Mouse (Mus musculus): Measurements from ENCODE around the gene Arl3. TPM values are rescaled to one million over a fixed set of nuclear protein-coding genes. Genes with fewer than 3 reads are reported as not detected.
A peak's percentile ranks its signal among the peaks of the same experiment; 100 is the strongest.

Arl3 gene
- polyA plus RNA-seq, 1 experiment from 2014 or later, result 52.6 TPM

DNA sequence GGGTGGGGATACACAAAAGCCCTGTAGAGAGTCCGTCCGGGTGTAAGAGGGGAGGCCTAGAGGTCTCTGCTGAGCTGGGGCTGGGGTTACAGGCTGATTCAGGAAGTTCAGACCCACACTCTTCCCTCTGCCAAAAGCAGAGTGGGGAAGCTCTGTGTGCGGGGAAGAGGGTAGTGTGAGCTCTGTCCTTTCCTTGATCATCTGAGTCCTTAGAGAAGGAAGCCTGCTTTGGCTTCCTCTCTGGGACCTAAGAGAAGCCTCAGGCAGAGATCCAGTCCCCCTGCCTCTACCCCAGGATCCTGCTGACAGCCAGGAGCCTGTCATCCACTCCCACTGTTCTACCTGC is 66.7 kb downstream of the Arl3 start:
- no peaks in the 10 kb centered on the region for H3K27me3 ChIP-seq (replicated peaks; ENCODE audit: insufficient read depth, low read length)
- ATAC-seq (no peak), DNase-seq (ENCODE audit: low spot score) (no peak)
- peak overlapping the region; percentile 100 for H3K27ac ChIP-seq (ENCODE audit: low read length)
- H3K4me3 ChIP-seq (ENCODE audit: low read depth, low read length), result peak overlapping the region; percentile 93
- peak overlapping the region; percentile 66 for H3K4me2 ChIP-seq (replicated peaks; ENCODE audit: low read depth, low read length)
- H3K36me3 ChIP-seq (ENCODE audit: insufficient read depth, low read length), result peaks cover 7% of the 10 kb centered on the region; the same call in 1 of the 2 replicates
- 28% methylated on average over 3 of the region's 3 CpGs for WGBS
- H3K9me3 ChIP-seq (ENCODE audit: low read length), result no peaks in the 10 kb centered on the region
- peaks cover 48% of the 10 kb centered on the region for H3K4me1 ChIP-seq (ENCODE audit: insufficient read depth, low read depth, low read length)
- peak overlapping the region; percentile 29; the same call in 1 of the 2 replicates for H3K9ac ChIP-seq (replicated peaks; ENCODE audit: low read depth)
- TF ChIP-seq EP300 (IDR thresholded peaks at IDR 0.05) (no peak), CTCF (IDR thresholded peaks at IDR 0.05) (no peak)

DNA sequence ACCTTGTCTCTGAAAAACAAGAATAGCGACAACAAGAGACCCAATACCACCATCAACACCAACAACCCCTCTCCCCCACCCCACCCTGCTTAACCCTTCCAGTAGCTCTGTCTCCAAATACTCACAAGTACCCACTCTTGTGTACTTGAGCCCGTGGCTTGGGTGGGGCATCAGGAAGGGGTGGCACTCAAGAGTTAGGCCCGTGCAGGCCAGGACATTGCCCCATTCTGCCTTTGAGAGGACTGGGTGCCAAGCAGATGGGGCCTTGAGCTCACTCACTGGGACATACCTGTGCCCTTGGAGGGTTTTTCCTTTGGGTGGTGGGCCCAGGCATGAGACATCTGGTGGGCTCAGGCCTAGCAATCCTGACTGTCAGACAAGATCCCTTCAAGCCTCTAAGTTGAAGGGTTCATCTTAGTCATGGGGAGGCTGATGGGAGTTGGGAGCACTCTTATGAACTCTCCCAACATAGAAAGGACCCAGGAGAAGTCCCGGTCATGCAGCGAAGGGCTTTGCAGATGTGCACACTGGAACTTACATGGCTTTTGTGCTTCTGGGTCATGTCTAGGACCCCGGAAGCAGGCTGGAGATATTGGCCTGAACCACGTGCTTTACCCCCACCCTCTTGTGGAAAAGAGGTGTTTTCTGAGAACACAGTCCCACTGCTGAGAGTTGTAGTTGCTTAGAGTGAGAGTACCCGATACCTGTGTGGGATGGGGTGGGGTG is 67.2 kb downstream of the Arl3 start:
- Histone ChIP-seq H3K4me1 (ENCODE audit: insufficient read depth, low read depth, low read length) (peaks cover 44% of the 10 kb centered on the region), H3K4me2 (replicated peaks; ENCODE audit: low read depth, low read length) (peak overlapping the region; percentile 66), H3K4me3 (ENCODE audit: low read depth, low read length) (peak overlapping the region; percentile 93), H3K27ac (ENCODE audit: low read length) (peak overlapping the region; percentile 100), H3K9ac (replicated peaks; ENCODE audit: low read depth) (peak overlapping the region; percentile 29; the same call in 1 of the 2 replicates), H3K36me3 (ENCODE audit: insufficient read depth, low read length) (peaks cover 7% of the 10 kb centered on the region; the same call in 1 of the 2 replicates), H3K27me3 (replicated peaks; ENCODE audit: insufficient read depth, low read length) (no peaks in the 10 kb centered on the region), H3K9me3 (ENCODE audit: low read length) (no peaks in the 10 kb centered on the region)
- ATAC-seq (no peak), DNase-seq (ENCODE audit: low spot score) (peak; percentile 69)
- WGBS, result 43% methylated on average over 8 of the region's 8 CpGs
- peak; percentile 39; the same call in 1 of the 2 replicates for TF ChIP-seq EP300 (IDR thresholded peaks at IDR 0.05)
- no peak for TF ChIP-seq CTCF (IDR thresholded peaks at IDR 0.05)

- WGBS, result 30% methylated on average over 9 of the region's 9 CpGs
- TF ChIP-seq CTCF (IDR thresholded peaks at IDR 0.05), result no peak
- no peak for TF ChIP-seq EP300 (IDR thresholded peaks at IDR 0.05)
- peaks cover 7% of the 10 kb centered on the region; the same call in 1 of the 2 replicates for H3K36me3 ChIP-seq (ENCODE audit: insufficient read depth, low read length)
- H3K9ac ChIP-seq (replicated peaks; ENCODE audit: low read depth), result peak overlapping the region; percentile 97
- H3K27ac ChIP-seq (ENCODE audit: low read length), result peak overlapping the region; percentile 100
- peak overlapping the region; percentile 93 for H3K4me3 ChIP-seq (ENCODE audit: low read depth, low read length)
- no peaks in the 10 kb centered on the region for H3K9me3 ChIP-seq (ENCODE audit: low read length)
- no peaks in the 10 kb centered on the region for H3K27me3 ChIP-seq (replicated peaks; ENCODE audit: insufficient read depth, low read length)
- DNase-seq (ENCODE audit: low spot score) (peak; percentile 81), ATAC-seq (no peak)
- H3K4me2 ChIP-seq (replicated peaks; ENCODE audit: low read depth, low read length), result peak overlapping the region; percentile 66
- peaks cover 37% of the 10 kb centered on the region for H3K4me1 ChIP-seq (ENCODE audit: insufficient read depth, low read depth, low read length)
These were observed 68.1 kb downstream of the Arl3 start for GRCm38 (mm10) chr19:46504822-46505417.

GRCm38 (mm10) chr19:46504085-46504552 is 68.9 kb downstream of the Arl3 start:
- H3K27ac ChIP-seq (ENCODE audit: low read length), result peak overlapping the region; percentile 100
- peak overlapping the region; percentile 66 for H3K4me2 ChIP-seq (replicated peaks; ENCODE audit: low read depth, low read length)
- peaks cover 29% of the 10 kb centered on the region for H3K4me1 ChIP-seq (ENCODE audit: insufficient read depth, low read depth, low read length)
- no peak for DNase-seq (ENCODE audit: low spot score)
- no peaks in the 10 kb centered on the region for H3K27me3 ChIP-seq (replicated peaks; ENCODE audit: insufficient read depth, low read length)
- 0% methylated on average over 4 of the region's 4 CpGs for WGBS
- H3K4me3 ChIP-seq (ENCODE audit: low read depth, low read length), result peak overlapping the region; percentile 93
- 0 out of 2 replicates have a peak, but pooled peaks have one; percentile 0 for ATAC-seq
- H3K9ac ChIP-seq (replicated peaks; ENCODE audit: low read depth), result peak overlapping the region; percentile 97
- no peaks in the 10 kb centered on the region for H3K9me3 ChIP-seq (ENCODE audit: low read length)
- TF ChIP-seq EP300 (IDR thresholded peaks at IDR 0.05) (peak; percentile 50), CTCF (IDR thresholded peaks at IDR 0.05) (peak; percentile 61)
- peaks cover 7% of the 10 kb centered on the region; the same call in 1 of the 2 replicates for H3K36me3 ChIP-seq (ENCODE audit: insufficient read depth, low read length)

GRCm38 (mm10) chr19:46503351-46504084 is 69.5 kb downstream of the Arl3 start:
- peak; percentile 60 for ATAC-seq
- DNase-seq (ENCODE audit: low spot score), result peak; percentile 98
- Histone ChIP-seq H3K9me3 (ENCODE audit: low read length) (no peaks in the 10 kb centered on the region), H3K27me3 (replicated peaks; ENCODE audit: insufficient read depth, low read length) (no peaks in the 10 kb centered on the region), H3K36me3 (ENCODE audit: insufficient read depth, low read length) (peaks cover 7% of the 10 kb centered on the region; the same call in 1 of the 2 replicates), H3K4me2 (replicated peaks; ENCODE audit: low read depth, low read length) (peak overlapping the region; percentile 66), H3K27ac (ENCODE audit: low read length) (peak overlapping the region; percentile 100), H3K4me1 (ENCODE audit: insufficient read depth, low read depth, low read length) (peaks cover 24% of the 10 kb centered on the region), H3K4me3 (ENCODE audit: low read depth, low read length) (peak overlapping the region; percentile 93), H3K9ac (replicated peaks; ENCODE audit: low read depth) (peak overlapping the region; percentile 97)
- WGBS, result under 1% methylated on average over 21 of the region's 21 CpGs
- no peak for TF ChIP-seq CTCF (IDR thresholded peaks at IDR 0.05)
- TF ChIP-seq EP300 (IDR thresholded peaks at IDR 0.05), result peak; percentile 57
